Mouse (Mus musculus) erythroblast, embryonic 14.5 days (primary cell): ENCODE measurements around the gene Inpp4a.

Experiments
- GATA1 ChIP-seq: IDR thresholded peaks from 2 replicates; pipeline ENCODE4 v1.6.1; 2012; ENCODE audit warnings: low read length, inconsistent platforms, mixed read lengths
- TAL1 ChIP-seq: IDR thresholded peaks from 3 replicates; pipeline ENCODE4 v1.6.1; 2012; ENCODE audit warnings: low read length, inconsistent platforms, mixed read lengths

DNA sequence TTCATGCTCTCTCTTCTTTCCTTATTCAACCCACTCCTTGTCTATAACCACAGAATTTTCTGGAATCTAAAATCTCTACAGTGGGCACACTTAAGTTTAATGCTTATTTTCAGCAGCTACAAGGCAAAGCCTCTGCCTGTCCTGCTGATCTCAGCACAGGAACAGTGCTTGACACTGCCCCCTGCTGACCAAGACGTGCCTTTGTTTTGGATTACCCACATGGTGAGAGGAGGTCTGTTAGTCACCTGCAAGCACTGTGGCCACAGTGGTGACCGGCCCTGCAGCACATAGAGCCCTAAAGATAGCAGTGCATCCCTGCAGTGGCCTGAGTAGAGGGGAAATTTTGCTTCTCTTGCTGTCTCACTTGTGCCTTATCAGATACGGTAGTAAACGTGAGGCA, 102.0 kb downstream of the Inpp4a start:
- TF ChIP-seq TAL1 (no peak), GATA1 (no peak)
